Mouse (Mus musculus) lung, postnatal 4 days (tissue): ENCODE results near the gene Ntn1.

Experiments
- DNase-seq, 2 experiments: peaks; one replicate each; pipeline ENCODE4 v3.0.0; 2021

The Ntn1 gene

DNA sequence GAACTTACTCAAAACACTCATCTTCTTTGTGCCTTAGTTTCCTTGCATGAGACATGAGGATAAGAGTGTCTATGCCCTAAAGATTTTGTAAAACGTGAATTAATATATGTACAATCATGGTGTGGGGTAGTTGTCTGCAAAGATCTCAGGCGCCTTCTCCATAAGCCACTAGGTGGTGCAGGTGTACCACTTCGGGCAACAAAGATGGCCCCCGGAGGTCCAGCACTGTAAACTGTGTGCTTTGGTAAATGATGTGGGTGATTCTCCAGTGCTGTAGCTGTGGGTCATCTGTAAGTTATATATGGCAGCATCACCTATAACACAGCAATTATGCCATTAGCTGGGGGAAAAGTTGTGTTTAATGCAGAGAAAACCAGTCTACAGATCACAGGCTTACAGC, 3.6 kb upstream of the Ntn1 start:
- DNase-seq, result peak in 1 of 2 experiments; percentile 33

DNA sequence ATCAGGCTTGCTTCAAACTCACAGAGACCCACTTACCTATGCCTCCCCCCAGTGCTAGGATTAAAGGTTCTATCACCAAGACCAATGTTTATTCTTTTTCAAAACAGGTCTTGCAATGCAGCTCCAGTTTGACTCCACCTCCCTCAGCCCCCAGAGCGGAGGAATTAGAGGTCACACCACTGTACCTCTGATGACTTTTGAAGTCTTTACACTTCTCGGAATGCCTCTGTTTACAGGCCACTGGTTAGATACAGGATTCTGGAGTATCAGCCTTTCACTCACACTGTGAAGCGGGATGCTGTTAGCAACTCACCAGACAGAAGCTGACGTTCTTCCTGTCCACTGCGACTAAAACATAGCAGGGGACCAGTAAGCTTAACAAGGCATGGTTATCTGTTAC, 805 bp upstream of the Ntn1 start:
- no peak for DNase-seq

DNA sequence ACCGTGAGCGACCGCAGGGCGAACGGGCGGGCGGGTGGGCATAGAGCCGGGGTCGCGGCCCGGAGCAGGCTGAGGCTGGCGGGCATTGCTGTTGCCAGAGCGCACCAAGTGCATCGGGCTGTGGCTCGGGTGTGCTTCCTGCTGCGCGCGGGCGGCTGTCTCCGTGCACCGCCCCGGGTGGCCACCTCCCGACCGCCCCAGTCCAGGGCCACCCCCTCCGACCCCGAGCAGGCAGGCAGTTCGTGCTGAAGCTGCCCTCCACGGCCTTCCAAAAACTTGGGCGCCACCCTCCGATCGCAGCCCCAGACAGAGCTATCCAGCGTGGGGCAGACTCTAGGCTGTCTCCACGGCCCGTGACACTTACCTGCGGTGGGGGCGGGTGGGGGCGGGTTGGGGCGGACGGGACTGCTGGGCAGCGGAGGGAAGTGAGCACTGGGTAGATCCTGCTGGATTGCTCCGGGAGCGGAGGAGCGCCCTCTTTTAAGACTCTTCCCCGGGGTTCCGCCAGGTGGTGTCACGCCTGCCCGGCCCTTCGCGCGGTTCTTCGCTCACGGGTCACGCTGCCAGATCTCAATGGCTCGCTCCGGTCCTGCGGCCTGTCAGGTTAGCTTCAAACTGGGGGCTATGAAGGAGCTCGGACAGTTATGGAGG, 477 bp downstream of the Ntn1 start:
- peak; percentile 49 to 57 for DNase-seq

DNA sequence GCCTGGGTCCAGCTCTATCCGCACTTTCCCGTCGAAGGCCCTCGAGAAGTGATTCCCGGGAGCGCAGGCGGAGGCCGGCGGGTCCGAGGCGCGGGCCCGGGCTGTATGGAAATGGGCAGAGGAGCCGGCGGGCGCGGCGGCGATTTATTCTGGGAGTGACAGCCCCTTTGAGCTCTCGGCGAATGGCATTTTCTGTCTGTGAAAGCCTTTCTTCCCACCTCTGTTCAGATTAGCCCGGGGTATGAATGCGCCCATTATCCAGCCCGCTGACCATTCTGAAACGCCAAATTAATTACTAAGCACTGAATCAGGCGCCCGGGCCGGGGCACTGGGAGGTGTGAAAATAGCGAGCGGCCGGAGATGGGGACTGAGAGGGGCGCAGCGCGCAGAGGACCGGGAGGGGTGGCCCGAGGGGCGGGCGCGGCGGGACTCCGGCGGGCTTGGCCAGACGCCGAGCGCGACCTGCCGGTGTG, 1.0 kb downstream of the Ntn1 start:
- DNase-seq, result no peak

- no peak for DNase-seq
Measured at GRCm38 (mm10) chr11:68398891-68399547, 1.6 kb downstream of the Ntn1 start.

DNA sequence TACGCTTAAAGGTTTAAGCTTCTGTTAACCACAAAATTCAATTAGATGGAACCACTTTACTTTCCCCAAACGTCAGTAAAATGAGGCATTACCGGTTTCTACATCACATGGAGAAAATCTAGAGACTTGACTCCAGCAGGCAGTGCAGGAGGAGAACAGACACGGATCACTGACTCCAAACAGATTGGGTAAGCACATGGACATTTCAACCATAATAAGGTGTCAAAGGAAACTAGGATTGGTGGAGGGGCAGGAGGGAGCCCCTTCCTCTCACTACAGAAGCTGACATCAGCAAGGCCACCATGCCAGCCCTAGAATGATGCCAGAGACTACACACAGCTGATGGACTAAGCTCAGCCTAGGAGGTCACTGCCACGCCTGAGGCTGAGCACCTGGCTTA, 5.1 kb downstream of the Ntn1 start:
- DNase-seq, result no peak

- no peak for DNase-seq
Measured at GRCm38 (mm10) chr11:68394749-68395148, 5.9 kb downstream of the Ntn1 start.

DNA sequence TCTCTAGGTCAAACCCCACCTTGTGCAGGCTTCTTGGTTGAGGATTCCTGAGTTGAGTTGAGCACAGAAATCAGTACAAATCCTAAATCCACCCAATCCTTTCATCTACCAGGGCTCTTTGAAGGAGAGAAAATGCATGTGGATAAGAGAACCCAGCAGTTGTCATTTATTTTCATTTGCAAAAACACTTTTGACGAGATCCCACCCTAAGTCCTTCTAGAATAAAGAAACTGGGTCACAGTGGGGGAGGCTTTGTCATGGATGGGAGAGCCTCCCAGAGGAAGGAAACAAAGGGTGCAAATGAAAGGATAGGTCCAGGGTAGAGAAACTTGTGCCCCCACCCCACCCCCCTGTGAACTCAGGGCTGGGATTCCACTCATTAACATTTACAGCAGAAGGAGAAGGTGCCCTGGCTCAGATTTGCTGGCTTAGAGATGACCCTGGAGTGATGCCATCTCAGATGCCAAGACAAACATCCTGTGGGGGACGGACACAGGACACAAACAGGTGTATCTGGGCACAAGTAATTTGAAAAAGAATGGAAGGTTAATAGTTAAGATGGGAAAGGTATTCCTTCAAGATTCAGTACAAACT, 6.6 kb downstream of the Ntn1 start:
- DNase-seq, result no peak

DNA sequence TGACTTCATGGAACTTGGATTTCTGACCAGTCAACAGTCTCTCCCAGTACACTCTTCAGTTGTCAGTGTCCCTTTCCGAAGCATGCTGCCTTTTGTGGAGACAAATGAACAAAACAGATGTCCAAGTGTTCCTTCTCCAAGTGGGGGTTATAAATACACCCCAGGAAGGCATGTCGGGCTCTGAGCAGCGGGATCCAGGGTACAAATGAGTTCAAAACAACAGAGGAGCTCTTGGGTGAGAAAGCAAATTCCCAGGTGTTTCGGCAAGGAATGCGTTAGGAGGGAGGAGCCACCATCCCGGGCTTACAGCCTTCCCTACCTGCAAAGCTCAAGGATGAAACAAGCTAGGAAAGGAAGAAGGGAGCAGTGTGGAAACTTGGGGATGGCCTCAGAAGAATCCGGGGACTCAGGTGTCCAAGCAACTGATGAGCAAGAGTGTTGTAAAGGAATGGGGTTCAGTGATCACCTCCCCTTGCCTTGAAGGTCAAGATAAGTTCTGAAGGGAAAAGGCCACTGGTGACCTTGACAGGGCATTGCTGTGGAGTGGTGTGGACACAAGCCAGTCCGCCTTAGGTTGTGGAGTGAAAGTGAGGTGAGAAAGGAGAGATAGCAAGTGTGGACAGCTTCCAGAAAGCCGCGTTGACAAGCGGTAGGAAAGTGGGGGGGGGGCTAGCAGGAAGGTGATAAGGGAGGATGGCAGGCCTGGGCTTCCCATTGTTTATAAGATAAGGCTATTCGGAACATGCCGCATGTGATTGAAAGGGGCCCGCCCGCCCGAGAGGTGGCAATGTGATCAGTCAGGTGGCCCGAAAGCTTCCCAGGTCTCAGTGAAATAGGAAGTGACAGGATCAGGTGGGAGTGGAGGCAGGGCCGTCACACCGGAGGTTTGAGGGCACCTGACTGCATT, 10.0 kb downstream of the Ntn1 start:
- no peak for DNase-seq

DNA sequence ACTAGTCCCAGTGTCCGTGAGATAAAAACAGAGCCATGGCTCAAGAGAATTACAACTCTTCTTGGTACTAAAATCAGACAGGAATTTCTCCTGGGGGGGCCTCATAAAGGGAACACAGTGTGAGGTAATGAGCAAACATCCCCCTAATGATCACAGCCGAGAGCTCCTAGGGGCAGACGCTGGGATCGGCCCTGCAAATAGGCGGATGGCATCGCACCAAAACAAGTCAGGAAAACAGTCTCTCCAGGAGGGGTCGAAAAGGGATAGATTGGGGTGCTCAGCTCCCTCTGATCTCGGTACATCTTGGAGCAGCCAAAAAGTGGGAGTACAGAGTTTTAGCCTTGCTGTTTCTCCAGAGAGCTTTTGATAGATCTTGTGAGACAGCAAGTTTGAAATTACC, 11.0 kb downstream of the Ntn1 start:
- DNase-seq, result no peak

DNA sequence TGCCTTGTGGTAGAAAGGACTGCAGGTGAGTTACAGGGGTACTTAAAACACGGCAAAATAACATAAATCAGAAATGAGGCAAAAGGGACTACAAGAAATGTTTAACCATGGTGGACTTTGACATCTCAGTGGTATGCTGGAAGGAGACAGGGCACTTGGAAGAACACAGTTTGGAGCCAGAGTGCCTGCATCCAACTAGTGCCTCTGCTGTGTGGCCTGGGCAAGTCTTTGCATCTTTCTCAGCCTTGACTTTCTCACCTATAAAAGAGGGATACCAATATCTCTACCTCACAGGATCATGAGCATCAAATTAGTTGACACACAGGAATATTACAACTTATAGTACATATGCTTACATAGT, 12.0 kb downstream of the Ntn1 start:
- DNase-seq, result no peak

DNA sequence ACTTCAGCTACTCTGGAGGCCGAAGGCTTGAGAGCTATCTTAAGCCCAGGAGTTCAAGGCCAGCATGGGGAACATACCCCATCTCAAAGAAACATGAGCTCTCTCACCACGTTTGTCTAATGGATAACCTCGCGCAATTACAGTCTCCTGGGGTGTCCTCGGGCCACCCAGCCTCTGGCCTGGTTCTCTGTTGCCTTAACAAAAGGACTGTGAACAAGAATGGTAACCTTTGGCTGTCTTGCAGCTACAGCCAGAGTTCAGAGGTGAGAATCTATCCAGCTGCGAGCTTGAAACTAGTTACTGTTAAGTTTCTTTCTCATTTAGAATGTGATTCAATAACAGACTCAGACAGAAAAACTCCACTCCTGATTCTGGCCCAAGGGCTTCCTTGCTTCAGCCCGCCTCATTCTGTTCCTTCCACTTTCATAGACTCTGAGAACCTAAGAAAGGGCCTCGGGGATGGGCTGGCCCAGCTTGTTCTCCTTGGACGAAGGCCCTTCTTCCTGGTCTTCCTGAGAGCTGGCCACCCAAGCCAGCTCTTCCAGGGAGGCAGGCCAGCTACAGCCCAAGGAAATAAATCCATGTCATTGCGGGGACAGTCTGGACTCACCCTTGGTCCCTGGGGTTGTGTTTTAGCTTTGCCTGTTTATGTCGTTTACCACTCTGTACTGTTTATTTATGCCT, 12.5 kb downstream of the Ntn1 start:
- no peak for DNase-seq

DNA sequence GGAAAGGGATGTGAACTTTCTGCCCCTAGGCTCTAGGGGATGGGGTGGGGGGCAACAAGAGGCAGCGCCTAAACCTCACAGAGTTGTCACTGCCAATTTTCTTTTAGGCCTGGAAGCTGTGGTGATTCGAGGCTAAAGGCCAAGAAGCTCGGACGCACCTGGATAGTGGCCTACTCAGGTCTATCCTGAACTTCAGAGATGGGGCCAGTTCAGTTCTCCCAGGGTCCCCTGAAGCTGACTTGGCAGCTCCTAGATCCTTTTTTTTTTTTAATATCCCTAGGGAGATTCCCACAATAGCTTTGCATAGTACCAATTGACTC, 13.2 kb downstream of the Ntn1 start:
- DNase-seq, result no peak

DNA sequence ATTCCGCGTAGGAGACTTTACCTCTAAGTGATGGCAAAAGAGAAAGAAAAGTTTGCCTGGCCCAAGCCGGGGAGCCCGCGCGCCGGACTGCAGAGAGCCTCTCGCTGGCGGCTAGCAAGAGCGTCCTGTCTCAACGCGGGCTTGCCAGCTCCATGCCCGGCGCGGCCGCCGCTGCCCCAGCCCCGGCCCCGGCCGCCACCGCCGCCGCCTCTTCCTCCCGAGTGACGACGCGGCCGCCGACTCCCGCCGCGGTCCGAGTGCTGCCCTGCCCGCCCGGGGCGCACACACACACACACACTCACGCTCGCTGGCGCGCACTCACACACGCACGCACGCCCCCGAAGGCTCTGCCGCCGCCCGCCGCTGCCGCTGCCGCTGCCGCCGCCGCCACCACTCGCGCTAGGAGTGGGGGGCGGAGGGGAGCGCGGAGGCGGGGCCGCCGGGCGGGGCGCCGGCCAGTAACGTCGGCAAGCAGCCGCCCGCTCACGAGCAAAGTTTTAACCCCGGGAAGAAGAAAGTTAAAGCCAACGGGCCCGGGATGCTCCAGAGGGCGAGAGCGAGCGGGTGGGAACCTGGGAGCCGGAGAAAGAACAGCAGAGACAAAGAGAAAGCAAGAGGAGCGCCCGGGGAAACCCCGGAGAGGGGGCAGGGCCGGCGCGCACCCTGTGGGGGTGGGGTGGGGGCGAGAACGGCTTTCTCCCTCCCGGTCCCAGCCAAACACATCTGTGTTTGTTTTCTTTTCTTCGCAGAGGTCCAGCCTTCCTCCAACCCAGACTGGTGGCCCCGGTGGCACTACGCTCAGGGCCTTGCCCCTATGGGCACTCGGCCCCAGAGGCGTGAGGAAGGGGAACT, 13.8 kb downstream of the Ntn1 start:
- DNase-seq, result peak; percentile 71 to 84

- peak; percentile 48 to 61 for DNase-seq
Measured at GRCm38 (mm10) chr11:68385921-68386588, 14.6 kb downstream of the Ntn1 start.

GRCm38 (mm10) chr11:68385021-68385821, 15.4 kb downstream of the Ntn1 start:
- peak; percentile 43 to 60 for DNase-seq

- DNase-seq, result no peak
Measured at GRCm38 (mm10) chr11:68384592-68385020, 16.0 kb downstream of the Ntn1 start.

- DNase-seq, result no peak
Measured at GRCm38 (mm10) chr11:68384131-68384530, 16.5 kb downstream of the Ntn1 start.

- DNase-seq, result no peak
Measured at GRCm38 (mm10) chr11:68383519-68383918, 17.1 kb downstream of the Ntn1 start.

DNA sequence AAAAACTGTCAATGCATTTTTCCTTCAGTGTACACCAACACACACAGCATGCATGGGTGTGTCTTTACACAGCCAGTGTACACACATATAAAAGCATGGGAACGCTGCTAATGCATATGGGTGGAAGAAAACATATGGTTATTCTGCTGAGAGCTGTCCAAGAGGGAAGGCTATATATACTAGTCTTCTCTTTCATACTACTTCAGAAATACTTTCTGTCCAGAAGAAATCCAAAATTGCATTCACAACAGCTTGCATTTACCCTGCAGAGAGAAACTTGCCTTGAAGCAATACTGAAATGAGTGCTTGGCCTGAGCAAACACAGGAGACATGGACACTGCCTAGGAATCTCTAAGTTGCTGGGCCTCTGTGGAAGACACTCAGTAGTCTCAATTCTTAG, 18.8 kb downstream of the Ntn1 start:
- no peak for DNase-seq
